Mouse (Mus musculus): Measurements from ENCODE around the gene Cd44. TPM values are rescaled to one million over a fixed set of nuclear protein-coding genes. Genes with fewer than 3 reads are reported as not detected.

The Cd44 gene
- total RNA-seq (2021) = 10 to 100 TPM; 35.6 to 86.8 TPM
- long read RNA-seq, experiment 1, transcript Cd44-203 (9 exons, 2,848 nt) = major isoform, 10 of 13 reads
- long read RNA-seq, experiment 1, partial matches to known transcripts = 1 of 13 reads
- long read RNA-seq, experiment 1, other reads (novel, unspliced or antisense) = 2 of 13 reads
- long read RNA-seq, experiment 2, transcript Cd44-203 (9 exons, 2,848 nt) = major isoform, 21 of 31 reads
- long read RNA-seq, experiment 2, partial matches to known transcripts = 4 of 31 reads
- long read RNA-seq, experiment 2, other reads (novel, unspliced or antisense) = 4 of 31 reads

GRCm38 (mm10) chr2:102900875-102901827 is at the start of gene Cd44:
Gene Cd44 (minus strand): TSS chr2:102901665.
- peak; percentile 50 to 70 for DNase-seq (ENCODE audit: low spot score in 2 of 2)

DNA sequence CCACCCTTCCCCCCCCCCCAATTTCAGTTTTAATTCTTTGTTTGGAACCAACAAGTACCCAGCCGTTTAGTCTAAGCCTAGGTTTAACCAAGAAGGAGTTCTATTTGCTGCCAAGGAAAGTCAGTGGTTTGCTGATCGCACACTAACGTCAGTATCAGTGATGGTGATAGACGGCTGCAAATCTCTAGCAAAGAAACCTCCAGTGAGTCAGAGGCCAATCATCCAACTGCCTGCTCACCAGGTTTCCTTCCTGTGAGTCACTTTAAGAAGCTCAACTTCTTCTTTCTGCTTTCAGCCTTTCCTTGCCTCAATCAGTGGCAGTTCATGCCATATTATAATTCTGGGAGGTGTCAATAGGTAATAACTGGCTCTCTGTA is 47.0 kb upstream of the Cd44 start:
- DNase-seq (ENCODE audit: low spot score in 2 of 2) = no peak

DNA sequence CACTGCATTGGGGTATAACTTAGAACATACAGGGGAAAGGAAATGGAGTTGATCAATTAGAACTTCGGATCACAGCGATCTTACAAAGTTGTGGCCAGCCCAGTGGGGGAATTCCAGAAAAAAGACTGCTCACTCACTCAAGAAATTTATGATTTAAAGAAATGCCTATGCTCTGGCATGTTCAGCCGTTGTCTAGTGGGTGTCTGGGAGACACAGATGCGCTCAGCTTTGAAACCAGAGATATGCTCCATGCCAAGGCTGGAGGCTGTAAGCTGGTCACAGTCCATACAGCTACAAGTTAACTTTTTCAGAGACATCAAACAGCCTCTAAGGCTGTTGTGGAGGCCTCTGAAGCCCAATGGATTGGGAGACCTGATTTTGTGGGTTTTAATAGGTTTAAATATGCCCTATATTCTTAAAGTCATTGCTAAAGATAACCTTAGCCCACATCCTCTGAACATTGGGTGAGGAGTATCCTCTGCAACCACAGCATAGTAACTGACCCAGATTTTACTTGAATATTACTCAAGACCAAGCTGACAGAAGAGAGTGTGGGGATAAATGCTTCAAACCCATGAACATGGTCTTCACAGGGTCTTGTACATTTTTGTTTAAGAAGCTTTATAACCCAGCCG is 46.5 kb upstream of the Cd44 start:
- no peak for DNase-seq (ENCODE audit: low spot score in 2 of 2)

DNA sequence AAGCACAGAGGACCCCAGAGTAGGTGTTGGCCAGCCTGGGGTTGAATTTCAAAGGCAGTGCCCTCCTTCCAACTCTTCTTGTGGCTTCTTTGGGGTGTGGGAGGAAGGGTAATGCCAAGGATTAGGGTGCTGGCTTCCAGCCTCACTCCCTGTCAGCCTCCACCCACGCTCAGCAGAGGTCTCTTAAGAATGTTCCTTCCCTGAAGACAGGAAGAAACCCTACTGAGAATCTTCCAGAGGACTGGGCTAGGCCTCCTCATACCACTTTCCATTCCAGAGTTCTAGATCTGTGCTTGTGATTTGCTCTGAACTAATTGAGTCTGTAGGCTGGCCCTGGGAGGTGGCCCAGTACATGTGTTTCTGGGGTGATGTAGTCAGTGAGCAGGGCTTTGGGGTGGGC is 43.6 kb upstream of the Cd44 start:
- no peak for DNase-seq (ENCODE audit: low spot score in 2 of 2)

DNA sequence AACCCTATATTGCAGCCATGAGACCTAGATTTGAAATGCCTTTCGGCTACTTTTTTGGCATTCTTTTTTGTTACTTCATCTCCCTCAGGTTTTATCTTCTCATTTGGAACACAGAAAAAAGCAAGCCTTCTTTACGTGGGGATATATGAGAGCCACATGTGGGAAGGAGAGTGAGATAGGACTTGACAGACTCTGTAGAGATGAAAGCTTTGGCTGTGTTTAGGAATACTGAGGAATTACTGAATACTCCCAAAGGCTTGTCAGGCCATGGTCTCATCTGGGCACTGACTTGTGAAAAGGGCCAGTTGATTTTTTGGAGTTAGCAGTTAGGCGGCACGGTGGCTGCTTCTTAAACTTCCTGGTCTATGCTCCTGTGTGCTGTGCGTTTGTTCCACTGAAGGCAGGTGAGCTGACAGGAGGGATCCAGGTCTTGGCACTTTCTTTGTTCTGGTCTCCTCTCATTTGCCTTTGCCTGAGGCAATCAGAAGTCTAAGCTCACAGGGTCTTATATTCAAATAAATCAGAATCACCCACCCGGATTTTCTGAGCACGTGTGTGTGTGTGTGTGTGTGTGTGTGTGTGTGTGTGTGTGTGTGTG is 43.0 kb upstream of the Cd44 start:
- DNase-seq (ENCODE audit: low spot score in 2 of 2) = no peak

DNA sequence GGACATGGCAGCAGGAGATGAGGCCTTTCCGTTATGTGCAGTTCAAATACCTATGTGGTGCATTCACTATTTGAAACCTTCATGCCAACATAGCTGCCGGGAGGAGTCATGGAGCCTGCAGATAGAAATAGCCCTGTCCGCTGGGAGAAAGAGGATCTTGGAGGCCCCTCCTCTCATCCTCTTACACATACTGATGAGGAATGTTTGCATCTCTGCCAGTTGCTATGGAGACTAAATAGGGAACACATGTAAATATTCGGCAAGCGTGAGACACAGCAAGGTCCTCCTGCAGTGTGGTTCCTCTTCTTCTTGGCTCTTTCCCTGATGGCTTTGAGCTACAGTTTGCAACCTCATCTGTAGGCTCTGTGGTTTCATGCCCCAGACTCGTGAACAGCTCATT is 42.5 kb upstream of the Cd44 start:
- DNase-seq (ENCODE audit: low spot score in 2 of 2) = no peak

- no peak for DNase-seq (ENCODE audit: low spot score in 2 of 2)
Observed at GRCm38 (mm10) chr2:102942782-102943080, 41.3 kb upstream of the Cd44 start.

DNA sequence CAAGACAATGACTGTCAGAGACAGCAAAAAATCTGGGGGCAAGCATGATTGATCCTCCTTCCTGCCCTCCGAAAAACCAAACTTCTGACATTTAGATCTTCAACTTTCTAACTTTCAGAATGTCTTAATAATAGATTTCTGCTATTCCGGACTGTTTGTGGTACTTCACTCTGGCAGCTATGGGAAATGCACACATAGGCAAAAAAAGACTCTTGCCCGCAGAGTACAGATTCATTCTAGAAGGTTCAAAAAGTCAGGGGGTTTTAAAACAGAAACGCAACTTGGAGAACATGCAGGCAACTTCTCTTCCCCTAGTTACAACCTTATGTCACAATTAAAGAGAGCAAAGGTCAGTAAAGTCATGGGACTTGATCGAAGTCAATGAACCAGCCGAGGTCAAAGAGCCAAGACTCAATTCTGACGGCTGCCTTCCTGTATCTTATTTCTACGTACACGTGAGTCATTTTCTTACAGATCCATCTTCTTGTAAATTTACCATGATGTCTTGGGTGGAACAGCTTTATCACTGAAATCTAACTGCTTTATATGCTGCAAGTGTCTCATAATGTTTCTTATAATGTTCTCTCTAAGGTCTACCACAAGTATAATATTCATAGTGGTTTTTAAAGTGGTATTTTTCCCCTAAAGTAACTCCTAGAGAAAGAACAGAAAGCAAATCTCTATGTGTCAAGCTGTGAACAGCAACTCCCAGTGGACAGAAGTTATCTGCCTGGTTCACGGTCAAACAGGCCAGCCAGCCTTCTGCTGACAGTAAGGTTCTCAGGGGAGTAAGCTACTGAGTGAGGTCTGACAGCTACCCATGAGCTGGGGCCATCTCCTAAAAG is 40.7 kb upstream of the Cd44 start:
- no peak for DNase-seq (ENCODE audit: low spot score in 2 of 2)

GRCm38 (mm10) chr2:102940813-102941361 is 39.4 kb upstream of the Cd44 start:
- no peak for DNase-seq (ENCODE audit: low spot score in 2 of 2)

DNA sequence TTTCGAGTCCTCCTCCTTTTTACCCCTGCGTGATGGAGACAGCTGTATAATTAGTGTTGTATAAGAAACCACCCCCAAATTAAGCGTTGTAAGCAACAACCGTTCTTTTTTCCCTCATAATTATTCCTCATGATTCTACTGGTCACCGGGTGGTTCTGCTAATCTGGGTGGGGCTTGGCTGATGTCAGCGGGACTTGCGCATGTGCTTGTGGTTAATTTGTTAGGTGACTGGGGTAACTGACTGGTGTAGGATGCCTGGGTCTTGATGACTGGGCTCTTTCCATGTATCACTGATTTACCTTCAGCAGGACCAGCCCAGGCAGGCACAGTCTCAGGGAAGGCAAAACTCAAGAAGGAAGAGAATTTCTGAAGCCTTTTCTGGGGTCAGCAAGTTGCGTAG is 38.7 kb upstream of the Cd44 start:
- no peak for DNase-seq (ENCODE audit: low spot score in 2 of 2)

GRCm38 (mm10) chr2:102936886-102937285 is 35.4 kb upstream of the Cd44 start:
- no peak for DNase-seq (ENCODE audit: low spot score in 2 of 2)

- no peak for DNase-seq (ENCODE audit: low spot score in 2 of 2)
Observed at GRCm38 (mm10) chr2:102934834-102935233, 33.4 kb upstream of the Cd44 start.

DNA sequence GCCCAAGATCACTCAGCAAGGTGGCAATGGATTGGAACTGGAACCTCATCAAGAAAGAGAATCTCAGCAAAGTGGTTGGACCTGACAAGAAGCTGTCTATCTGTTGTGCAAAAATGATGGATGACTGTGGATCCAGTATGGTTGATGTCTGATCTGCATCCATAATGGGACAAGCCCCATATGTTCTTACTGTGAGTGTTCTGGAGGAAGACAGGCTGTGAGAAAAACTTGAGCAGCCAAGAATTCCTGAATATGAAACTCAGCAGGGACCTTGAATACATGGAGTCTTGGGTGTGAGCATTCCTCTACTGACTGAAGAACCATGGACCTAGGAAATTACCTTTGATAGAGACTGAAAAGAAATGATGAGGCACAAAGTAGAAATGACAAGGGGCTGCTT is 32.3 kb upstream of the Cd44 start:
- no peak for DNase-seq (ENCODE audit: low spot score in 2 of 2)

DNA sequence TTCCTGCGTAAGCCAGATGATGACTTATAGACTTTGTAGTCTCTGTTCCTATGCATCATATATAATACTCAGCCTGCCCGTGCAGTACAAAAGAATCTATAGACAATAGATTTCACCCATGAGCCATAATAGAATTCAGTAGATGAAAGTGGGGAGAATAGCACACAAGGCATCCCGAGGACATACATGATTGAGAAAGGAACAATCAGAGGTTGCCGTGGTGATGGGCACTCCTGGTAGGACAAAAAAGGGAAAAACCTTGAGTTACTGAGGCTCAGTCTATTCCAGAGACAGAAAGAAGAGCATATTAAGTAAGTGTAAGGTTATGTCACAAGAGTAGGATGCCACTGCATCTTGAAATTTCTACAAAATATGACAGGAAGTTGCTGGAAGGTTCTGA is 31.7 kb upstream of the Cd44 start:
- no peak for DNase-seq (ENCODE audit: low spot score in 2 of 2)

DNA sequence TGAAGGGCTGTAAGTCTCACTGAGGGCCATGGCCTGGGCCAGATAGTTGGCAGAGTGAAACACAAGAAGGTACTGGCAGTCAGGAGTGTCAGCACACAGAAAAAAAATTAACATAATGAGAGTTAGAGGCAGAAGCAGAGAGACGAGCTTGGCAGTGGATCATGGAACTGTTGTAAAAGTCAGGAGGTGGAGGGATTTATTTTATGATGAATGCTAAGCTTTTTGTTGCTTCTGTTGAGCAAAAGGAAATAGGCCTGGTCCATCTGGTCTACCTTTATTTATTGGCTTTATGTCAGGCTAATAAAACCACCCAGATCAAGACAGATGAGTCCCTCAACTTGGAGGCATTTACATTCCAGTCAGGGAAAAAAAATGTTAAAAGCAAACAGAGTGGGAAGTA is 31.2 kb upstream of the Cd44 start:
- no peak for DNase-seq (ENCODE audit: low spot score in 2 of 2)

GRCm38 (mm10) chr2:102928211-102928610 is 26.7 kb upstream of the Cd44 start:
- DNase-seq (ENCODE audit: low spot score in 2 of 2) = no peak

DNA sequence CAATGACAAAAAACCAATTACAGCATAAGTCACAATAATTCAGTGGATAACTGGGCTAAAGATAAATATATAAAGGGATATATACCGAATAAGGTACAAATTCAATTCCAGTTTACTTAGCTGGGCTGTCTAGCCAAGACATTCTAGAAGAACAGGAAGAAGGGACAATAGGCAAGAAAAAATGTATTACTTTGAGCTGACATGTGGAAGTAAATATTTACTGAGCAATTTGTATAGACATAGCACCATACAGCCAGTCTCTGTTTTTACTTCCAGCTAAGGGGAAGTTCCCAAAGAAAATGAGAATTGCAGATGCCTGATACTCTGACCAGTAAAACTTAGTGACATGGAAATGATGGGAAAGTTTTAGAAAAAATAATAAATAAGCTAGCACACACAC is 23.0 kb upstream of the Cd44 start:
- no peak for DNase-seq (ENCODE audit: low spot score in 2 of 2)

DNA sequence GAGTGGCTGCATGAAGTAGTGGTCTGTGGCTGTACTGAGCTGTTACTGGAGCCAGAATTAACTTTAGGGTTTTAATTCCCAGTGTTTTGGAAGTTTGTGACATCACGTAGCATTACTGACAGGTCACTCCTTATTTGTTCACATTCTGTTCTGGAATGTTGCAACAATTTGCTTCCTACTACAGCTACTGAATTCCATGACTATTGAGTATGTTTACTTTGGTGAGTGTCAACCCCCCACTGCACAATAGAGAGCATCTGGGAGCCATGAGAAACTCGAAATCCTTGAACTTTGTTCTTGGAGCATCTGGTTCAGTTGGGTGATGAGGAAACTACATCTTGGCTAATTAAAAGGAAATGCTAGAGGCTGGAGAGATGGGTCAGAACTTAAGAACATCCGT is 22.2 kb upstream of the Cd44 start:
- DNase-seq (ENCODE audit: low spot score in 2 of 2) = no peak

DNA sequence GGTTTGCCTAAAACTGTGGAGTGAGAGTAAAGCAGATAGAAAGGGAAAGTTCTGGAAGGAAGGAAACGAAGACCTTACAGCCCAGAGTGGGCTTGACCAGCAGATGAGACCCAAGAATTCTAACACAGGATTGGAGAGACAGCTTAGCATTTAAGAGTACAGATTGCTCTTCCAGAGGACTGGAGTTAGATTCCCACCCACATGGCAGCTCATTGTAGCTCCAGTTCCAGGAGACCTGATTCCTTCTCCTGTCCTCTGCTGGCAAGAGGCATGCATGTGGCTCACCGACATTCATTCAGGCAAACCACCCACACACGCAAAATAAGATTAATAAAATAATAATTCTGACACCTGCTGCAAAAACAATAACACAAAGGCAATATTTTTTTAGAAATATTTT is 20.6 kb upstream of the Cd44 start:
- DNase-seq (ENCODE audit: low spot score in 2 of 2) = no peak

DNA sequence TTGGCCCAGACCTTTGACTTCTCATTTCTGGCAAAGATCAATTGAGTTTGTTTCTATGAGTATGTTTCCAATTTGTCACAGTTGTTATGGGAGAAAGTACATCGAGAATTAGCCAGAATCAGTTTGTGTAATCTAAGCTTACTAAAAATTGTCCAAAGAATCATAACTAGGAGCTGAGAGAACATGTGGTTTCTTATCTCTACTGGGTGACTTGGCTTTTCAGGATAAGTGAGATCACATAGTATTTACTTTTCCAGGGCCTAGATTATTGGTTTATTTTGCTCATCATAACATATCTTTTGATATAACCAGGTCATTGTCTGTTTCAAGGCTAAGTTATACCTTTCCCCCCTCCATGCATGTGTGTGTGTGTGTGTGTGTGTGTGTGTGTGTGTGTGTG is 16.8 kb upstream of the Cd44 start:
- no peak for DNase-seq (ENCODE audit: low spot score in 2 of 2)

- DNase-seq (ENCODE audit: low spot score in 2 of 2) = no peak
Observed at GRCm38 (mm10) chr2:102916596-102916995, 15.1 kb upstream of the Cd44 start.
